Mouse (Mus musculus) thymus, postnatal 25 days (tissue): Measurements from ENCODE around the gene Dnajb4.
"Not testable (repeated sequence)": the region's sequence is repeated elsewhere in the genome, so short reads cannot be mapped to it uniquely, and the experiment has no call there.

Experiments used
- DNase-seq: peaks from one replicate; pipeline ENCODE4 v3.0.0; 2022

The Dnajb4 gene

DNA sequence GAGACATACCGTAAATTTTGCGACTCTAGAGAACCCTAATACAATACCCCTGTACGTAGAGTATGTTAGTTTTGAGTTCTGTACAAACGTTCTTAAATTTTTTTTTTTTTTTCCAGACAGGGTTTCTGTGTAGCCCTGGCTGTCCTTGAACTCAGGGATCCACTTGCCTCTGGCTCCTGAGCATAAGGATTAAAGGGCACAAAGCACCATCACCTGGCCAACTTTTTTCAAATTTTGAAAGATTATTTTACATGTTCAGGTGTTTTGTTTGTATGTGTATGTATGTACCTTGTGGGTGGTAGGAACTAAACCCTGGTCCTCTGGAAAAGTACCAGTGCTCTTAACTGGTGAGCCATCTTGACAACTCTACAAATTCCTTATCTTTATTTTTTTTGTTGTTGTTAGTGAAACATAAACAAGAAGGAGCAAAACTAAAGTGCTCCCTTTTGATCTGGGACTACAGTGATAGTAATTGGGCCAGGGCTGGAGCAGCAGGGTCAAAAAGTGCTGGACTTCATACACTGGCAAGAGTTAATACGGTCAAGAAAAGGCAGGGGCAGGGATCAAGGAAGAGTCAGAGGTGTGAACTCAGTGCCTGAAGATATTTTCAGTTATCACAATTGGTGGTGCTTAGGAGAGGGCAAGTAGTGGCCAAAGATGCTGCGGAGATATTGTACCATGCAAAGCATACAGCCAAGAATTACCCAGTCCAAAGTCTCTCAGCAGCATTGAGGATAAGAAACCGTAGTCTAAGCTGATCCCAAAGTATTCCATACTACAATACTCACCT, 1.8 kb downstream of the Dnajb4 start:
- no peak for DNase-seq

DNA sequence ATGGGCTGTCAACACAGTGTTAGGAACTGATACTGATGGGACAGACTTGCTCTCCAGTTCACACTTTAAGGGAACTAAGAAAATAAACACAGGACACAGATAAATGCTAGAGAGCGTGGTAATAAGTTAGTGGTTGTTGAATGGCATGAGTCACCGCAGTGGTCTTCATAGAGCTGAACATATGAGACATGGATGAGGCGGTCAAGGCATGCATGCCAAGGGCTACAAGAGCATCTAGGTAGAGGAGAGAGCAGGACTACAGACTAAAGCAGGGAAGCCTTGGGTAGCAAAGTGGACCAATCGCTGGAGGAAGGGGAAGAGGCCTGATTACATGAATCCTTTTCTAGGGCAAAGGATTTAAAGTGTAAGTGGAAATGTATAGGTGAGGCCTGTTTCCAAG, 2.9 kb downstream of the Dnajb4 start:
- no peak for DNase-seq

DNA sequence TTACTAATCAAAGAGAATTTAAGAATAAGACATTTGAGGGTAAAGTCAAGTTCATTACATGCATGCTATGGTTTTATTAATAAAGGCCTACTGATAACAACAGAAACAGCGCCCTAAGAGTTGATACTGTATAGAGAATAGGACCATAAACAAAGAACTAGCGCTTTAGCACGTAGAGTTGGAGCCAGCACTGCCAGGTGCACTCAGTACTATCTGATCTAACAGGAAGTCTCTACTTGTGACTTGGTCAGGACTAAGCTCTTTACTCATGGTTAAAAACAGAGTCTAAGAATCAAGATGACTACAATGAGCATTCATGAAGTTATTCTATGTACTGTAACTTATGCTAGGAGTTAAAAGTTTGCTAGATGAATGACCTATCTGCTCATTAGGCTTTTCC, 5.5 kb downstream of the Dnajb4 start:
- DNase-seq = peak; percentile 35

DNA sequence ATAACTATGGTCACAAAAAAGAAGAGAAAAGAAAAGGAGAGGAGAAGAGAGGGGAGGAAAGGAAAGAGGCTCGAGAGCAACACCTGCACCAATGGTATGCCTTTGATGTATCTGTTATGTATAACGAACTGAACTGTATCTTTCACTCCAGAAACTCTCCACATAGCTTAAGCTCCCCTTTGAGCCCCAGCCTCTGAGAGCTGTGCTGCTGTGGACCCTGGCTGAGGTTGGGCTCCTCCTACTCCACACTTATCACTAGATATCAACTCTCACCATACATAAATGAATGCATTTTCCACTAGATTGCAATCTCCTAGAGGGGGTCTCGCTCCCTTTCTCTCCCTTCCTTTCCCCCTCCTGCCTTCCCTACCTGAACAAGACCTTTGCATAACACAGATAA, 6.1 kb downstream of the Dnajb4 start:
- peak; percentile 76 for DNase-seq

DNA sequence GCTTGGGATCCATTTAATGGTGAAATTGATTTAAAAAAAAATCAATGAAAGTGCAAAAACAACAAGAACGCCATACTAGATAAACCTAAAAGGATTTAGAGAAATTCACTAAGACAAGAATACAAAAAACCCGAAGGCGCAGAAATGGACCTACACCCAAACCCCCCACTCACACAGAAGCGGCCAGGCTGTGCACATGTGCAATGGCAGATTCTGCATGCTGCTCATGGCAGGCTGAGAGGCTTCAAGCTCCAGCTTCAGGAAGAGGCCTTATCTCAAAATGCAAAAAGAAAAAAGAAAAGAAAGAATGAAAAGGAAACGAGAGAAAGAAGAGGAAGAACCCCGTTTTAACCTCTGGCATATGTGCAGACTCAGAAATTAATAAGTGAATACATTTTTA, 6.7 kb downstream of the Dnajb4 start:
- peak; percentile 47 for DNase-seq

DNA sequence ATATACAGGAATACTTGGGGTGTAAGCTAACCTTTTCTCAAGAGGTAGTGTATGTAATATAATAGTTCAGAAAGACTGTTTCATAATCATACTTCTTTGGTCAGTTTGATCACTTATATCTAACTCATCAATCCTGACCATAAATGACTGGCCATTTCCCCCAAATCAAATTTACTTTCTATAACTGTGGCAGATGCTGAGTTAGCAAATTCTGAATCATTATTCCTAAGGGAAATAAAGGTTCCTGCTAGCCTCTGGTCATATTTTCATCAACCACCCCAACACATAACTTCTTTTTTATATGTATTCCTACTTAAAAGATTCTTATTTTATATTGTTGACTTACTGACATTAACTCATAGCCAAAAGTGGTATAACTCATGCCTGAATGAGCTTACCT, 7.2 kb downstream of the Dnajb4 start:
- DNase-seq = no peak

DNA sequence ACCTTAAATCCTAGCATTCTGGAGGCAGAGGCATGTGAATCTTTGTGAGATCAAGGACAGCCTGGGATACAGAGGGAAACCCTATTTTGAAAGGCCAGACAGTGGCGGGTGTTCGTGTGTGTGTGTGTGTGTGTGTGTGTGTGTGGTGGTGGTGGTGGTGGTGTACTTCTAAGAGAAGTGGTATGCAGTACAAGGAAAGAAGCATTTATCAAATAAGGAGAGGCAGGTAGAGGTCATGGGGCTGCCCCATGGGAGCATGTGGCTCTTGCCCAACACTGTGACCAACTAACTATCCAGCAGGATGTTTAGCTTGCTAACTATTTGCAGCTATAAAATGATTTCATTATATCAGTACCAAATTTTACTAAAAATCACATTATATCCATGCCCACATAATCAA, 8.5 kb downstream of the Dnajb4 start:
- no peak for DNase-seq

DNA sequence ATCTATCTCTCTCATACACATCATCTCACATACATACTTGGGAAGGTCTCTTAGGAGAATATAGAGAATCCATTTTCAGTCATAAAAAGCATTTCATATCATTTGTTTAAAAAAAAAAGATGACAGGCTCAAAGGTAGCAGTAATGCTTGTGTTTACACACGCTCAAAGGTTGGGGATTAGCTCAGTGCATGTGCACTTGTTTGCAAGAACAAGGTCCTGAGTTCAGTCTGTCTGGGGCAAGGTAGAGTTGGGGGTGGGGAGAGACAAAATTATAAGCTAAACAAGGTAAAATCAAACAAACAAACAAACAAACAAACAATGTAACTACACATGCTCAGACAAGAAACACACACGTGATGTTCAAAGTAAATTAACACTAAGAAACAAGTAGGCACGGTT, 8.9 kb downstream of the Dnajb4 start:
- no peak for DNase-seq

DNA sequence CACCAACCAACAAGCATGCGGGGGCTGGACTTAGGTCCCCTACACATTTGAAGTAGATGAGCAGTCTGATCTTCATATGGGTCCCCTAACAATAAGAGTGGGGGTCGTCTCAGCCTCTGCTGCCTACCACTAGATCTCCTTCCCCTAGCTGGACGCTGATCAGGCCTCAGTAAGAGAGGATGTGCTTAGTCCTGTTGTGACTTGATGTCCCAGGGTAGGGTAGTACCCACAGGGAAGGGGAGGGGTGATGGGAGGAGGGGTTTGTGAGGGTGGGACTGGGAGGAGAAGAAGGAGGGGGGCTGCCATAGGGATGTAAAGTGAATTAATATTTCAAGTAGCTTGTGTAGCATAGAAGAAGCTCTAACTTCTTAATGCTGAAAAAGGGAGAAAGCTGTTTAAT, 11.0 kb downstream of the Dnajb4 start:
- DNase-seq = no peak

DNA sequence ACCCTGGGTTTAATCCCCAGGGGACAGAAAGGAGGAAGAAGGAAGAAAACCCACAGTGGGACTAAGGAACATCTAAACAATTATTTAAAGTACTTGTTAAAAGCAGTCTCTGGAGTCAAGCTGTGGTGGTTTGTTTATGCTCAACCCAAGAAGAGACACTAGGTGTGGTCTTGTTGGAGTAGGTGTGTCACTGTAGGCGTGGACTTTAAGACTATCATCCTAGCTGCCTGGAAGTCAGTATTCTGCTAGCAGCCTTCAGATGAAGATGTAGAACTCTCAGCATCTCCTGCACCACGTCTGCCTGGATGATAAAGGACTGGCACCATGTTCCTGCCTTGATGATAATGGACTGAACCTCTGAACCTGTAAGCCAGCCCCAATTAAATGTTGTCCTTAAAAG, 12.9 kb downstream of the Dnajb4 start:
- DNase-seq = not testable (repeated sequence)

DNA sequence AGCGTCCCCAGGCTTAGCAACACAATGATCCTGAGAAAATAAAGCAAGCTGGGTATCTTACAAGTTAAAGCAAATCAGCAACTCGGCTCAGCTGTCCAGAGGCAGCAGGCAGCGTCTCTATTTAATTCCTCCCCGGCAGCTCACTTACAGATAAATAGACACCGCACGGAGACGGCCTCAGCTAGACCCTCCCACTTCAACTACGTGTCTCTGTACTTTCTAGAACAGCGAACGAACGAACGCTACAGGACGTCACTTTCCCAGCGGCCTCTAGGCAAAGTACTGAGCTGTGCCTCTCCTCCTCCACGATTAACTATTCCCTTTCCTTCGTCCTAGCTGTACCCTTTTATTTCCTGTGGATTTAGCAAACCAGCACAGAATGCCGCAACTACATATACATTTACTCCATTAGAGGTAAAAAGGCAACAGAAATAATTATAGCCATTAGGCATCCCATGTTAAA, 16.4 kb downstream of the Dnajb4 start:
- peak; percentile 80 for DNase-seq

DNA sequence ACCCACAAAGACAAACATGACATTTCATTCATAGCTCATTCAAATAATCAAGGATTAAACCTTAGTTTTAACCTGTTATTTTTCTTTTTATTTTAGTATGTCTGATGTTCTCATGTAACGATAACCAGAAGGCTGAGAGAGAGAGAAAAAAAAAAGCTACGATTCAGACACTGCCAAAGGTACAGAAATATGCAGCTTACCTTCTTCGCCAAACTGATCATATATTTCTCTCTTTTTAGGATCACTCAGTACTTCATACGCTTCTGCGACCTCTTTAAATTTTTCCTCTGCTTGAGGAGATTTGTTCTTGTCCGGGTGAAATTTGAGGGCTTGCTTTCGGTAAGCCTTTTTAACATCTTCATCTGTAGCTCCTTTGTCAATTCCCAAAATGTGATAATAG, 16.9 kb downstream of the Dnajb4 start:
- DNase-seq = no peak

DNA sequence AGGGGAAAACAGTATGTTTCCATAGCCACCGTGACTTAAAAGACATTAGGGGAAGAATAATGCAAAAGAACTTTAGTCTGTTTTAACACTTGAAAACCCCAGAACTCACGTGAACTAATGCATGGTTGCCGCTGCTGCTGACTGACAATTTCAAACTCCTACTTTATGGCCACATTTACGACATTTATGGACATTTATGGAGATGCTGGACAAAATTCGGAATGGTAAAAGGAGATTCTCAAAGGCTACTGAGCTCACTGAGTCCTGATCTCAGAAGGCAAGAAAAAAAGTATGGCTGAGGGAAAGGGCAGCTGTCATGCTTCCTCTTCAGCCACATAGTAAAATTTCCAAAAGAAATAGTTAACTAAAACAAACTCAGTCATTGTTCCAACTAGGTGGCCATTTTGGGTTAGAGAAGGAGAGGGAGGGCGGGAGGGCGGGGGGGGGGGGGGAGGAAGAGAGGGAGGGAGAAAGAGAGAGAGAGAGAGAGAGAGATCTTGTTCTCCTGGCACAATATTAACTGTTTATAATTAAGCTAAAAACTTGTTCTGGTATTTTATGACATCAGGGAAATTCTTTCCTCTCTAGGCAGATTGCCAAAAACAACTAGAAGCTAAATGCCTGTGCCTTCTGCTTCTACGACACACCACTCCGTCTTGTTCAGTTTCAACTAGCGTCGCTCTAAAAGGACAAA, 17.7 kb downstream of the Dnajb4 start:
- DNase-seq = no peak

DNA sequence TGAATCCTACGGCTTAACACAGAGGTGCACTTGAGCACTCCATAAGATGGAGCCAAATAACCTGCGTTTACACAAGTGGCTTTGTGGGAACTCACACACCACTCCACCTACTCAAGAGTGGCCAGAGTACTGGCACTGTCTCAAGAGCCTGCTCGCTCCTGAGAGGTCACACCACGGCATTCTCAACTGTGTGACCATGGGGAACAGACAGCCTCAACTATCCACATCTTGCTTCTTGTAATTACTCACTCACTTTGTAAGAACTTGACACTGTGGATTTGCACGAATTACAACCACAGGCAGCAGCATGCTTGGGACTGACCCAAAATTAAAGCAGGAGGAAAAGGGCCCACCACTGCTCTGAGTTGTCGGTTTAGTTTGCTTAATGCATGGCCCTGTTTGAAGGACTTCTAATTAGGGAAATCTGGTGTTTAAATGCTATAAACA, 18.3 kb downstream of the Dnajb4 start:
- DNase-seq = peak; percentile 29

DNA sequence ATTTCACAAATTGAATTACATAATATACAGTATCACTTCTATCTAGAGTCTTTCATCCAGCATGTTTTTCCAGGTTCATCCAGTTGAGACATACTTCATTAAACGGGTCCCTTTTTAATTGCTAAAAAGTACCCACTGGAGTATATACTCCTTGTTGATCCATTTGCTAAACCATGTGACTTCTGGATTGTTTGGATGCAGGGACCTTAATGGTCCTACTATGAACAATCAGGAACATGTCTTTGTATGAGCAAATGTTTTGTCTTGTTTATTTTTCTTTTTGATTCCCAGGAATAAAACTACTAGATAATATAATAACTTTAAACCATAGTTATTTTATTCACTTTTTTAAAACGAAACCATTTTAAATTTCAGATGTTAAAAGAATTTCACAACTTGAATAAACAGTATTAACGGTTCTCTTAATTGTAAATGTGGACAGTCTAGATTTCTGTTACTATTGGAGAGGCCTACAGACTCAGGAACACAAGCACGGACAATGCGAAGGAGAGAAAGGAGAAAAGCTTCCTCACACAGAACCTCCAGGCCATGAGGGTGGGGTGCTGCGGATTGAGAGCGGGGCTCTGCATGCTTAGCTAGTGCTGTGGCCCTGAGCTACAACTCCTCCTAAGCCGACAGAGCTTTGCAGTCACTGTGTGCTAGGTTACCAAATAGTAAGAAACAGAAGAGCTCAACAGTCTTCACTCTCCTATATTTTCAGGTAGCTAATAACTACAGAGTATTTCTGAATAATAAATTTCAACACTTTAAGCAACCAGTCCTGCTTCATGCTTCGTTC, 19.2 kb downstream of the Dnajb4 start:
- no peak for DNase-seq

DNA sequence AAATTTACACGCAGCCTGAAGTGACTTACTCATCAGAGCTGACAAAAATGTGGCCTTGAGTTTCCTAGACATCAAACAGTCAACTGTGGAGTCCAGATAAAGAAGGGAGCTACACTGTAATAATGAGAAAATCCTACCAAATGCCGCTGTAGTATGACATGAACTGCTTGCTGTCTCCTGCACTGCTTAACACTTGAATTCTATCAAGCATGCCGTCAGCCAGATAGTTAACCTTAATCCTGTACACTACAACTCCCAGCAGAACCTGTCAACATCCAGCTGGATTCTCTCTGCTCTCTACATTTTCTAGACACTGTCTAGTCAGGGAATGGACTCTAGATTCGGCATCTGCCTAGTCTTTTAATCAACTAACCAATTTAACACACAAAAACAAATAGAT, 20.8 kb downstream of the Dnajb4 start:
- no peak for DNase-seq

DNA sequence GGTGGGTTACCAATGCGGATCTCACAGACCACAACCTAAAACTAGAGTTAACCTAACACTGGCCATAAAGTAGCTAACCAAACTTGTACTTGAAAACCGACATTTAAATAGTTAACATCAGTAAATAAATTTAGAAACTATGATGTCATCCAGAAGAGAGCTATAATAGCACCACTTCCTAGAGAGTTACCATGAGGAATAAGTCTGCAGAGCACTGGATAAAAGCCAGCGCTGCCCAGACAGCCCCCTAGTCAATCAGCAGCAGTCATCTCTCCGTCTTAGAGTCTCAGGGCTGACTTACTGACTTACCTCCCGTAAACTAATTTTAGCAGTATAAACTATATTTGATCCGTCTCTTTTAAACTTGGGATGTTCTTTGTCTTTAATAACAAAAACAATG, 24.0 kb downstream of the Dnajb4 start:
- no peak for DNase-seq

DNA sequence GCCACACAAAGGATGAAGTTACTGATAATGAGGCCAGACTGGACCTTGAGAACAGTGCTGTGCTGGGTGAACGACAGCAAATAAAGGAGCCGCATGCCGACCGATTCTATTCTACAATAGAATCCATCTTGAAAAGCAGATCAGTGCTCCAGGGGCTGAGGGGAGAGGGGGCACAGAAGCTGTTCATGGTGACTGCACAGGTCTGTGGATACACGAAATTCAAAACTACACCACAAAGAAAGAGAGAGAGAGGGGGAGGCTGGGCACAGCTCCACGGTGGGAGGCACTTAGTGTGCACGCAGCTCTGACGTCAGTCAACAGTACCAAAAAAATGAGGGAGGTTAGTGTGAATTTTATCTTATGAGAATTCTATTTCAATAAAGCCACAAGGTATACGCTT, 26.6 kb downstream of the Dnajb4 start:
- DNase-seq = no peak

DNA sequence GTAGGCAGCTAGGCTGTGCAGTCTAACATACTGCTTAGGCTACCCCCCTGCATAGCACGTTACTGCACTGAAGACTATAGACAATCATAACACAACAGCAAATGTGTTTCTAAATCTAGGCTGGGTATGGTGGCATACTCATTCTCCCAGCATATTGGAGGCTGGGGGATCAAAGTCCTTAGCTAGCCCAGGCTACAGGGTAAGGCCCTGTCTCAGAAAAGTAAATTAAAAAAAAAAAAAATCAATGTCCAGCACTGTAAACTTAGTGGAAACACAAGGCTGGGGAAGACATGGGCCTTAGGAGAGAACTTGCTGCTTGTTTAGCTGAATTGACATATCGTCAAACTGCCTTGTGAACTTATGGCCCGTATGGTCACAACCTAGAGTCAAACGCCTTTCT, 29.5 kb downstream of the Dnajb4 start:
- DNase-seq = no peak

DNA sequence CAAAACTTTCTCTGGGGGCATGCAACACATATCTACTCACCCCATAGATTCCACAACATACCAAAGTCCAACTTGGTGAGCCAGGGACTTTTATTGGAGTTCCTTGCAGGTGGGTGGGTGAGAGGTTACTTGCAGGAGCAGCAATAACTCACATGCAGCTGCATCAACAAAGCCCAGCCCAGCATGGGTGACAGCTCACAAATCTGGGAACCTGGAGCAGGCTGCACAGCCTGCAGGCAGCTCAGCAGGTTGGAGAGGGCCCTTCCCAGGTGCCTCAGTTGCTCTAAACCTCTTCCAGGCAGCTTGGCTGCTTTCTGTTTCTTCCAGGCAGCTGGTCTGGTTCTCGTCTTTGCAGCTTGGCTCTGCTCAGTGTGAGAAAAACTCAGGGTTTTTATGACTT, 30.8 kb downstream of the Dnajb4 start:
- no peak for DNase-seq

DNA sequence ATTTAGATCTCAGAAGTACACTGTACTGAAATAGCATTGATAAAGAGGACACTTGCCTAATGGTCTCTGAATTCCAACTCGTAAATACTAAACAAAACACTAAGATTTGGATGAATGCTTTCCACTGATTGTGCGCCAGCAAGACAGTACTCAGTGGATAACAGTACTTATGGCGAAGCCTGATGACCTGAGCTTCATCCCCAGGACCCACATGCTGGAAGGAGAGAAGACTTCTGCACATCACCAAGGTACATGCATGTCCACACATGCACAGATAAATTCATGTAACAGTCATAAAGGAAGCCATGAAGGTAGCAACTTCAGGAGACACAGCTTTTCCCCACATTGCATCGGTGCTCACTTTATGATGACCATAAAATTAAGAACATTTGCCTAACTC, 31.3 kb downstream of the Dnajb4 start:
- DNase-seq = no peak

DNA sequence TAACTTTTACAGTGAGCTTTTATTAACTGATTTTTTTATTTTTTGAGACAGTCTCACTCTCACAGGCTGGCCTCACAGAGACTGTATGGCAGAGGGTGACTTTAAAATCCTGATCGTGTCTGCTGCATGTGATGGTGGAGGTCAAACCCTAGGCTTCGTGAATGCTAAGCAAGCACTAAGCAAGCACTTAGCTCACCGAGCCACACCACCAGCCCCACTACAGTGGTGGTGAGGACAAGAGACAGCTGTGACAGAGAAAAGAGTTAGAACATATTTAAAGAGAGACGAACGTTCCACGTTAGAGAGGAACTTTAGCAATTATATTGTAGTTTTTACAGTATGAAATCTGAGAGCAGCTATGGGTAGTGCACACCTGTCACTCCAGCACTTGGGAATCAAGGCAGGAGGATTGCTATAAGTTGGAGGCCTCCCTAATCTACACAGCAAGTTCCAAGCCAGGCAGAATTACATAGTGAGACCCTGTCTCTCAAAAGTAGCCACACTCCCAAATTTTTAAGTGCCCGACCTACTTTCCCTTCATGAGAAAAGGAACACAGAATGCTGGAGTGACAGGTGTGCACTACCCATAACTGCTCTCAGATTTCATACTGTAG, 37.7 kb downstream of the Dnajb4 start:
- DNase-seq = no peak

DNA sequence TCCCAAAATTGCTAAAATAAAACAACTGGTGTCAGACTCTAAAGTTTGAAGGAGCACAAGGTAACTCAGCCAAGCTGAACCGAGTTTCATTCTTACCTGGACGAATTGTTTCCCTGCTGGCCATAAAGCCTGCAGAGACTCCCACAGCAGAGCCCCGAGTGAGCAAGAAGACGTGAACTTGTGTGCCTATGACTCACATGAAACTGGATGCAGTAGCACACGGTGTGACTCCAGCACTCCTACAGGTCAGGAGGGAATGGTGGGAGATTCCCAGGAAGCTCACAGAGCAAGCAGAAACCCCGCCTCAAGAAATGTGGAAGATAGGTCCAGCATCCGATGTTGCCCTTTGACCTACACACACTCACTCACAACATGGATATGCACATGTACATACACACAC, 38.2 kb downstream of the Dnajb4 start:
- DNase-seq = no peak
